Mouse (Mus musculus): ENCODE measurements around the gene Mcoln1.

Gene Mcoln1

DNA sequence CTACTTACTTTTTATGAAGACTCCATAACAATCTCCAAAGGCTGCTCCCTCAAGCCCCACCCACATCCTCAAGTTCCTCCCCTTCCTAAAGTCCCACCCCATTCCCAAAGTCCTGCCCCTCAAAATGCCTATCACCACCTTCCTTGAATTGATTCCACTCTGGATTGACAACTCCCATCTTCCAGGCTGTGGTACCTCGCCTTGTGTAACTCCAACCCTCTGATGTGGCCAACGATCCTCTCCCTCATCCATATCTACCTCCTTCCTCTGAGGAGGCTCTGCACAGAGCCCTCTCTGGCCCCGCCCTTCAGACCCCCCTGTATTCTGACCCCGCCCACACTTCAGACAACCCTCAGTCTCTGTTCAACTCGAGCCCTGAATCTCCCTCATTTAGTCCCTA lies 15.1 kb upstream of the Mcoln1 start:
- ChIA-PET CTCF (interaction anchor here in 1 of 4 experiments (0.6 kb wide), 2 partner anchors 9 to 43 kb away, joined by 5 to 6 read pairs; no protein-coding TSS in a partner anchor), POLR2A (interaction anchor here in 1 of 4 experiments (1.6 kb wide), 1 partner anchor 11 kb away, joined by 10 read pairs; no protein-coding TSS in a partner anchor)

DNA sequence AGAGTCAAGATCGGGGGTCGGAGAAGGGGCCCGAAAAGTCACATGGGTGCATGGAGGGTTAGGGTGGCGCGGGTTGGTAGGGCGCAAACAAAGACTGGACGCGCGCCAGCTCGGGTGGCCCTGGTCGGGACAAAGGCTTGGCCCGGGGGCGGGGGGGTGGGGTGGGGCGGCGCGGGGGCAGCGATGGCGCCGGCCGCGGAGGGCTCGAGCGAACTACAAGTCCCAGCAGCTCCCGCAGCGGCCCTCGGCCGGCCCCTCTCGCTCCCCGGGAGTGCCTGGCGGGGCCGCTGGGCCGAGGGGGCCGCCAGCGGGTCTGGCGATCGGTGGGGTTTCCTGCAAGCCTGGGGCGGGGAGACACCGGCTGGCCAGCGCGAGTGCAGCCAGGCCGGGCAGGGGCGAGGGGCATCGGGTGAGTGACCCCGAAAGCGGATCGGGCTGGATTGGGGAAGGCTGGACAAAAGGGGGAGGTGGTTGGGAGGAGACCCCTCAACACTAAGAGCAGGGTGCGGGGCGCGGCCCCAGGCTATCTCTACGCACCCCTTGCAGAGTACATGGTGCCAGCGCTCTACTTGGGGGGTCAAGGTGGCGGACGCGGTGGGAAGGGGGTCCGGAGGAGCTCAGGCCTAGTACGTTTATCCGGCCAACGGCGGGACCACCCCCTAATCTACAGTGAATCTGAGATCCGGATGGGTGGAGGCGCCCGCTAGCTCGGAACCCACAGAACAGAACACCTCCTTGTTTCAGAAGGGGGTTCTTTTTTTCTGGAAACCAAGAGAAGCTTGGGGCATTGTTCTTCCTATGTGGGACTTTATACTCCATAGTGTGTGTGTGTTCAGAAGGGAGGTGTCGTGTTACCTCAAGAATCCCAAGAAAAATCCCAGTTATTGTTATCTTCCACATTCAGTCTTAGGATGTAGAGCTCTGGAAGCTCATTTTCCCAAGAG lies 7.1 kb upstream of the Mcoln1 start, which contains the start of gene Zfp358:
TSS of gene Zfp358 (plus strand) at position 238 of the 944 bp plus-strand sequence.
- ChIA-PET POLR2A (interaction anchor here in 3 of 4 experiments (0.7 to 3.6 kb wide), 21 partner anchors 8 to 754 kb away, joined by 3 to 21 read pairs (median 4); partner anchors contain the start of genes Camsap3 (in 1 of the 3), Fcor (in 1 of the 3), Mcoln1 (in 1 of the 3) and Pex11g (in 1 of the 3)), CTCF (interaction anchor here in 2 of 4 experiments (0.7 to 1.6 kb wide), 5 partner anchors 42 to 183 kb away, joined by 3 to 6 read pairs (median 5); partner anchors contain the start of gene Trappc5 (in 2 of the 2))

DNA sequence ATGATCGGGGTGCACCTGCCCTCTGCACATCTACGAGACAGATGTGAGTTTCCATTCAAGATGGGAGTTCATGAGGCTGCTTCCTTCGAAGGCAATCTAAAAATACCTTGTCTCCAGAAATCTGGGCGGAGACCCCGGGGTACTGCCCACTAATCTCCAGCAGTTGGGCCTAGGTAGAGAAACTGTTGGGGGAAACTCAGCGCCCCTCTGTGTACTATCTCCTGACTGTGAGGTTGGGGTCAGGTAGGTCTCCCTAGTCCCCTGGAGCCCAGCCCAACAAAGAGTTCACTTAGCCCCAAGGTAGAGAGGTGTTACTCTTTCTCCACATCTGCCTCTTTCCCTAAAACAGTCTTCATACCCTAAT lies 6.4 kb upstream of the Mcoln1 start:
- ChIA-PET POLR2A (interaction anchor here (0.6 to 3.6 kb wide), 20 partner anchors 7 to 753 kb away, joined by 3 to 21 read pairs (median 4); partner anchors contain the start of genes Camsap3 (in 1 of the 4), Fcor (in 1 of the 4), Mcoln1 (in 1 of the 4) and Pex11g (in 1 of the 4)), CTCF (interaction anchor here in 2 of 4 experiments (1.1 to 1.6 kb wide), 3 partner anchors 43 to 183 kb away, joined by 3 to 6 read pairs (median 5); partner anchors contain the start of gene Trappc5 (in 2 of the 2))

DNA sequence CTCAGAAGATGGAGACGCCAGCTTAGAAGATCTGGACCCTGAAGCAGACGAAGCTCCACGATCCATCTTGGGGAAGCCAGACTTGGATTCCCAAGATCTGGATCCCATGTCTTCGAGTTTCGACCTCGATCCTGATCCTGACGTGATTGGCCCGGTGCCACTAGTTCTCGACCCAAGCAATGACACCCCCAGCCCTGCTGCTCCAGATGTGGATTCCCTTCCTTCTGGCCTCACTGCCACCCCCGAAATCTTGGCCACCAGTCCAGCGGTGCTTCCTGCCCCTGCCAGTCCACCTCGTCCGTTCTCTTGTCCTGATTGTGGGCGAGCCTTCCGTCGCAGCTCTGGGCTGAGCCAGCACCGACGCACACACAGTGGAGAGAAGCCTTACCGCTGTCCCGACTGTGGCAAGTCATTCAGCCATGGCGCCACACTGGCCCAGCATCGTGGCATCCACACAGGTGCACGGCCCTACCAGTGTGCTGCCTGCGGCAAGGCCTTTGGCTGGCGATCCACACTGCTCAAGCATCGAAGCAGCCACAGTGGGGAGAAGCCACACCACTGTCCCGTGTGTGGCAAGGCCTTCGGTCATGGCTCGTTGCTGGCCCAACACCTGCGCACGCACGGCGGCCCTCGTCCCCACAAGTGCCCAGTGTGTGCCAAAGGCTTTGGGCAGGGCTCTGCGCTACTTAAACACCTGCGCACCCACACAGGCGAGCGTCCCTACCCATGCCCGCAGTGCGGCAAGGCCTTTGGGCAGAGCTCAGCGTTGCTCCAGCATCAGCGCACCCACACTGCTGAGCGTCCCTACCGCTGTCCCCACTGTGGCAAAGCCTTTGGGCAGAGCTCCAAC lies 4.5 kb upstream of the Mcoln1 start:
- ChIA-PET CTCF (interaction anchor here in 2 of 4 experiments (0.6 to 1.6 kb wide), 8 partner anchors 21 to 321 kb away, joined by 3 to 5 read pairs (median 3); partner anchors contain the start of genes Pex11g (in 1 of the 2) and Trappc5 (in 1 of the 2)), POLR2A (interaction anchor here (0.6 to 3.2 kb wide), 41 partner anchors 9 to 216 kb away, joined by 3 to 35 read pairs (median 4); partner anchors contain the start of genes C330021F23Rik (in 3 of the 4), Camsap3 (in 2 of the 4), Fcor (in 2 of the 4) and Pex11g (in 2 of the 4))

DNA sequence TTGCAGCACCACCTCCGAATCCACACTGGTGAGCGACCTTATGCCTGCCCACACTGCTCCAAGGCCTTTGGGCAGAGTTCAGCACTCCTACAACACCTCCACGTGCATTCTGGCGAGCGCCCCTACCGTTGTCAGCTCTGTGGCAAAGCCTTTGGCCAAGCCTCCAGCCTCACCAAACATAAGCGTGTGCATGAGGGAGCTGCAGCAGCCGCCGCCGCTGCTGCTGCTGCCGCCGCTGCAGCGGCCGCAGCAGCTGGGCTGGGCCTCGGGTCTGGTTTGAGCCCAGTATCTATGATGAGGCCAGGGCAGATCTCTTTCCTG lies 3.9 kb upstream of the Mcoln1 start:
- ChIA-PET POLR2A (interaction anchor here (0.6 to 2.9 kb wide), 37 partner anchors 10 to 275 kb away, joined by 3 to 35 read pairs (median 4); partner anchors contain the start of genes C330021F23Rik (in 3 of the 4), Fcor (in 2 of the 4), Pnpla6 (in 2 of the 4) and Trappc5 (in 2 of the 4)), CTCF (interaction anchor here in 3 of 4 experiments (0.6 to 1.6 kb wide), 9 partner anchors 12 to 321 kb away, joined by 3 to 5 read pairs (median 3); partner anchors contain the start of genes Pex11g (in 1 of the 3) and Trappc5 (in 1 of the 3))

DNA sequence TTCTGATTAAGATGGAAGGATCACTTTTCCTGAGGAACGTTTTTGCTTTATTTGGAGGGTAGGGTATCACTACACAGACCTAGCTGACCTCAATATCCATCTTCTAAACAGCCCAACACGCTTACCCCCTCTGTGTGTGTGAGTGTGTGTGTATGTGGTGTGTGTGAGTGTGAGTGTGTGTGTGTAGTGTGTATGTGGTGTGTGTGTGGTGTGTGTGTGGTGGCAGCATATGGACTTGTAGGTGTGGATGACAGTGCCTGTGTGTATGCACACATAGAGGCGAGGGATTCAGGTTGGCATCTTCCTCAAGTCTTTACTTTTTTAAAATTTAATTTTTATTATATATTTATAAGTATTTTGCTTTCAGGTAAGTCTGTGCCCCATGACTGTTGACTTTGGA lies 1.7 kb upstream of the Mcoln1 start:
- POLR2A ChIA-PET: no interaction called here

DNA sequence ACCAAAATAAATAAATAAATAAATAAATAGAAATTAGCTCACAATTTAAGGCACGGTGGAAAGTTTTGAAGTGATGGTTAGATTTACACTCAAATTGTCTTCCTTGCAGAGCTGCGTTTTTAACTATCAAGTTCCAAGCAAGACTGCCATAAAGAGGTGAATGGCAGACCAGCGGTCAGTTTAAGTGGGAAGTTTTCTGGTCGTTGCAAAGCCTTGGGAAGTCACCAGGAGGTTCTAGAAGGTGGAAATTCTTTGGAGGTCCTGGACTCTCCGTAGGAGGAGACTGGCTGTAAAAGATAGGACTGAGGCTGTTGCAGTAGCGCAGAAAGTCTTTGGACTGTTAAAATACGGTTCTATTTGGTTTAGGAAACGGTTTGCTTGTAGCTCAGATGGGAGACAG lies 506 bp upstream of the Mcoln1 start:
- POLR2A ChIA-PET: interaction anchor here (0.7 to 7.8 kb wide), 41 partner anchors 8 to 176 kb away, joined by 3 to 98 read pairs (median 5); partner anchors contain the start of genes Pnpla6 (in 4 of the 4), C330021F23Rik (in 3 of the 4), Pet100 (in 2 of the 4) and Pex11g (in 1 of the 4)
- CTCF ChIA-PET: interaction anchor here in 2 of 4 experiments (0.9 to 2.0 kb wide), 3 partner anchors 15 to 176 kb away, joined by 3 to 8 read pairs (median 4); partner anchors contain the start of genes Fcor (in 1 of the 2), Pnpla6 (in 1 of the 2) and Trappc5 (in 1 of the 2)

More for the DNA sequence above, 1.7 kb upstream of the Mcoln1 start:
- CTCF ChIA-PET: no interaction called here

DNA sequence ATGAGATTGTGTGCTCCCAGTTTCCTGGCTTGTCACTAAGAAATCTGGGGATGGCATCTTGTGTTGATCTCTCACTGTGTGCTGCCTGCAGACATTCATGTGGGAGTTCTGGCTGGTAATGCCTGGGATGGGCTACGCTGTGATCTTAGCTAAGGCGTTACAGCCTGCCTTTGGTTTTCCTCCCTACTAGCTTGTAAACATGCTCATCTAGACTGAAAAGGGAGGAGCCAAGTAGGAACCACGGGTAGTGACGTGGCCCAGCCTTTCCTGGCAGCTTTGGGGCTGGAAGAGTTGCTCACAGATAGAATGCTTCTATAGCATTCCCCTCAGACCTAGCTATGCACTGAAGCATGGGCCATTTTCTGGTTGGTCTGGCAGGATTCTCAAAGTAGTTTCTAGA lies 2.0 kb downstream of the Mcoln1 start:
- CTCF ChIA-PET: interaction anchor here in 1 of 4 experiments (0.8 to 1.2 kb wide), 3 partner anchors 55 to 63 kb away, joined by 3 to 10 read pairs (median 5); no protein-coding TSS in a partner anchor
- POLR2A ChIA-PET: interaction anchor here in 3 of 4 experiments (1.1 to 7.8 kb wide), 13 partner anchors 9 to 107 kb away, joined by 3 to 98 read pairs (median 7); partner anchors contain the start of genes Pnpla6 (in 3 of the 3), C330021F23Rik (in 1 of the 3), Pex11g (in 1 of the 3) and Zfp358 (in 1 of the 3)

DNA sequence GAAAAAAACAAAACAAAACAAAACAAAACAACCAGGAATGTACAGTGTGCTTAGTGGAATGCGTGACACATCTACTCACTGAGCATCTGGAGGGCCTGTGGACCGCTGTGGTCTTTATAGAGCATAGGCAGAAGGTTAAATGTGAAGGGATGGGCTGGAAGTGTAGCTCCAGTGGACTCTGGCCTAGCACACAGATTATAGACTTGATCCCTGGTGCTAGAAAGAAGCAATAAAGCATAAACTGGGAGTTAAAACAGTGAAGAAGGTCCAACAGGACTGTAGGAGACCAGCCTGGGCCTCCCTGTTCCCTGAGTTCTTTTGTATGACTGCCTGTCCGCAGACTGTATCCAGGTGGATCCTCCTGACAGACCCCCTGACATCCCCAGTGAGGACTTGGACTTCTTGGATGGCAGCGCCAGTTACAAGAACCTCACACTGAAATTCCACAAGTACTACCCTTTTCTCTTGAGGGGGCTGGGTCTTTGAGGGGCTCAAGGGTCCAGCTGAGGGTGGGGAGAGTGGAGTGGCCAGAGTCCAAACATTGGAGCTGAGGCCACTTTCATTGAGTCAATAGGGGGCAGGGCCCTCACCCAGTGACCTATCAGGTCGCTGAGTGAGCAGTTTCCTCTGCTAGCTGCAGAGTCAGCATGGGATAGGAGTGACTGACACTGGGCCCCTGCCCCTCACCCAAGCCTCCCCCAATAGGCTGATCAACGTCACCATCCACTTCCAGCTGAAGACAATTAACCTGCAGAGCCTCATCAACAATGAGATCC lies 7.9 kb downstream of the Mcoln1 start:
- ChIA-PET POLR2A (interaction anchor here in 2 of 4 experiments (0.7 to 1.4 kb wide), 3 partner anchors 8 to 1431 kb away, joined by 3 to 5 read pairs (median 3); partner anchors contain the start of gene Mcoln1 (in 1 of the 2)), CTCF (no interaction called here)

DNA sequence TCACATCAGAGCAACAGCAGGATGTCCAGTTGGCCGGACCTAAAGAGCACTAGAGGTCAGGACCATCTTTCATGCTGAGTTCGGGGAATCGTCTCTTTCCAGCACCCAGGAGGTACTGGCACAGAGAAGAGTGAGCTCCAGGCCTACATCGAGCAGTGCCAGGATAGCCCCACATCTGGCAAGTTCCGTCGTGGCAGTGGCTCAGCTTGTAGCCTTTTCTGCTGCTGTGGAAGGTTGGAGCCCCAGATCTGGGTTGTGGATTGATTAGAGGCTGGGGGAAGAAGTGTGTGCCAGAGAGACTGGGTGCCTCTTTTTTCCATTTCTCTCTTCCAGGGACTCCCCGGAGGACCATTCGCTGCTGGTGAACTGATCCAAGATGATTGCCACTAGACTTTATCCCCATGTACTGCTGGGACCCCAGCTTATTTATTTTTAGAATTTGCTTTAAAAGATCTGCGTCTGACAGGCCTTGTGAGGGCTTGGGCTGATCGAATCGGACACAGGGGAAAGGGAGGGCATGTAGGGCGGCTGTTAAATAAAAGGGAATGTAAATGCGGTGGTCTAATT lies 14.5 kb downstream of the Mcoln1 start:
- ChIA-PET CTCF (interaction anchor here in 3 of 4 experiments (0.6 to 3.5 kb wide), 7 partner anchors 15 to 161 kb away, joined by 3 to 15 read pairs (median 4); partner anchors contain the start of genes Fcor (in 2 of the 3) and Trappc5 (in 1 of the 3)), POLR2A (interaction anchor here (0.5 to 5.5 kb wide), 52 partner anchors 8 to 235 kb away, joined by 3 to 98 read pairs (median 5); partner anchors contain the start of genes Mcoln1 (in 4 of the 4), Fcor (in 3 of the 4), C330021F23Rik (in 2 of the 4) and Zfp358 (in 2 of the 4))

DNA sequence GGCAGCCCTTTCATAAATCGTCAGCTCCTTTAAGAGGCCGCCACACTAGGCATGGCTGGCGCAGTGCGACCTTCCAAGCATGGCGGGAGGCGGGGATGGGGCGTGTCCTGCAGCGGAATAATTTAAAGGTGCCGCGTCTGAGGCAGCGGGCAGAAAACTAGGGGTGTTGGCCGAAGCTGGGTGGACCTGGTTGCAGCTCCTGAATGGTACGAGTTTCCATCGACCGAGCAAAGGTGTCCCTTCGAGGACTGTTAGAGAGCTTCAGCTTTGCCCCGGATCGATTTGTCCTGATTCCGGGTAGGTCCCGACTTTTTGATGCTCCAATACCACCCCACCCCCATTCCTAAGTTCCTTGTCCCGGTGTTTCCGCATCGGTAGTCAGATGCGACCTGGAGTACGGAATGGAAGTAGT lies 15.0 kb downstream of the Mcoln1 start, which contains the start of gene Pnpla6:
TSS of gene Pnpla6 (plus strand) at position 125 of the 412 bp plus-strand sequence.
- CTCF ChIA-PET: interaction anchor here in 3 of 4 experiments (0.6 to 3.5 kb wide), 7 partner anchors 16 to 161 kb away, joined by 3 to 15 read pairs (median 4); partner anchors contain the start of genes Fcor (in 3 of the 3) and Trappc5 (in 1 of the 3)
- POLR2A ChIA-PET: interaction anchor here (0.5 to 5.5 kb wide), 61 partner anchors 8 to 236 kb away, joined by 3 to 98 read pairs (median 5); partner anchors contain the start of genes Mcoln1 (in 4 of the 4), Fcor (in 3 of the 4), C330021F23Rik (in 2 of the 4) and Zfp358 (in 2 of the 4)

DNA sequence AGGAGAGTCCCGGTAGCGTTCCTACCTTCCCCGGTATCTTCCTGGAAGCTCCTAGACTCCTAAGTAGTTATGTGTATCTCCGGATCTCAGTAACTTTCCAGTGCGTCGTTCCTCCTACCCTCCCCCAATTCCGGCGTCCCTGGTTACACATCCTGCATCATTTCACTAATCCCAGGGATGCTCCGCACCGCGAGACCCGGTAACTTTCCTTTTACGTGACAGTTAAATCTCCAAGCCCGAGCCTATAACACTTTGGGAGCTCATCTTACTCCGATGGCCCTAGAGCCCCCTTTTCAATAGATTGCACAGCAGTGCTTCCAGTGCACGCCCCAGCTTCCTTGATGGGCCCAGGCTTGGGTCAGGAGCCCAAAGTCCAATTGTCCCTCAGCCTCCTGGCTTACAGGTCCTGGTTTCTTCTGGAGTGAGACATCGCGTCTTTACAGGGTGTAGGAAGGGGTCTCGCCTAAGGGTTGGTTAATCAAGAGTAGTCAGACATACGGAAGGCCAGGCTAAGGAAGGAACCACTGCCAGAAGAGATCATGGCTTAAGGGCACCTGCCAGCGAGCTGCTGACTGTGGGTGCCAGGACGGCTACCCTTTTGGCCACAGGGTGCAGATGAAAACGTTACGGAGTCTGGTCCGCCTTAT lies 15.6 kb downstream of the Mcoln1 start:
- ChIA-PET POLR2A (interaction anchor here (0.5 to 5.5 kb wide), 78 partner anchors 8 to 236 kb away, joined by 3 to 98 read pairs (median 4); partner anchors contain the start of genes Fcor (in 3 of the 4), Mcoln1 (in 3 of the 4), C330021F23Rik (in 2 of the 4) and Zfp358 (in 2 of the 4)), CTCF (interaction anchor here in 3 of 4 experiments (0.6 to 3.5 kb wide), 8 partner anchors 16 to 160 kb away, joined by 3 to 15 read pairs (median 4); partner anchors contain the start of genes Fcor (in 3 of the 3) and Trappc5 (in 1 of the 3))

DNA sequence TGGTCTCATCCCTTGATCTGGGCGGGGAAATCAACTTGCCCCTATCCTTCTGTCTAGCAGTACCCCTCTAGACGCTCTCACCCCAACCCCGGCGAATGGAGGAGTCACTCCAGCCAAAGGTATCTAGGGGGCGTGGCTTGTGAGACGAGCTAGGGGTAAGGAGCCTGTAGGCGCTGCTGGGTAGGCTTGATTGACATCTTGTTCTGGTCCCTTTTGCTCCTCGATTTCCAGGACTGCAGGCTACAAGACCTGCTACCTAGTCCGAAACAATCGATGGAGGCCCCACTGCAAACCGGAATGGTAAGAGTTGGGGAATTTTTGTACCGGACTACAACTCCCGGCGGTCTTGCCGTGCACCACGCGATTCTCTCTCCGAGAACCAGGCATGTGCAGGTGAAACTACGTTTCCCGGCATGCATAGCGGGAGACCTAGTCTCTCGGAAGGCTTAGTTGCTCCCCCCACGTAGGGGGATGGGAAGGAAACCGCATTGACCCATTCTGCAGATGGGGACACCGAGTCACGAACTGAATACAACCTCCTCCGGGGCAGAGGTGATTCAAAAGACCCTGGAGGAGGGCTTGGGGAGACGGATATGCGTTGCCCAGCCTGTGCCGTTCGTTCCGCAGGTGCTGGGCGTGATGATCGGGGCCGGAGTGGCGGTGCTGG lies 16.3 kb downstream of the Mcoln1 start:
- POLR2A ChIA-PET: interaction anchor here (0.5 to 5.5 kb wide), 64 partner anchors 8 to 385 kb away, joined by 3 to 98 read pairs (median 4); partner anchors contain the start of genes Fcor (in 2 of the 4), Mcoln1 (in 2 of the 4), Zfp358 (in 2 of the 4) and C330021F23Rik (in 1 of the 4)
- CTCF ChIA-PET: interaction anchor here in 2 of 4 experiments (0.8 to 3.5 kb wide), 4 partner anchors 20 to 159 kb away, joined by 3 to 15 read pairs (median 5); partner anchors contain the start of genes Fcor (in 1 of the 2) and Trappc5 (in 1 of the 2)

DNA sequence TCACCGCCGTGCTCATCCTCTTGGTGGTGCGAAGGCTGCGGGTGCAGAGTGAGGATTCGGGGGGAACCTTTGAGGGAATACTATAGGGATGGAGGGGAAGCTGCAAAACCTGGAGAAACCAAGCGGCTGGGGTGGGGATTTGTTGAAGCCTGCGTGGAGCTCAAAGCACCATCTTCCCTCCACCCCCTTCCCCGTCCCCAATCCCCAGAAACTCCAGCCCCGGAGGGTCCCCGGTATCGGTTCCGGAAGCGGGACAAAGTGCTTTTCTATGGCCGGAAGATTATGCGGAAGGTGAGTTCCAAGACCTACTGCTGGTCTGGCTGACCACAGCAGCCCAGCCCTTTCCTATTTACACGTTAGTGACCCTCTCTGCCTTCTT lies 16.8 kb downstream of the Mcoln1 start:
- ChIA-PET POLR2A (interaction anchor here (0.6 to 5.5 kb wide), 34 partner anchors 9 to 386 kb away, joined by 3 to 98 read pairs (median 6); partner anchors contain the start of genes Fcor (in 2 of the 4), Mcoln1 (in 2 of the 4) and Zfp358 (in 1 of the 4)), CTCF (interaction anchor here in 1 of 4 experiments (0.8 to 3.5 kb wide), 2 partner anchors 21 to 155 kb away, joined by 3 to 15 read pairs; partner anchors contain the start of gene Fcor)
